Mouse (Mus musculus) MEL (cell line): ENCODE data around the gene Olfr1087.

ENCODE experiments used
- CTCF ChIP-seq, 3 experiments: IDR thresholded peaks in 2 of 3; conservative IDR thresholded peaks in 1 of 3; 2 replicates each; pipeline ENCODE4 v1.5.1; 2011 to 2012; ENCODE audit warnings: low read length in 3 of 3, low read depth in 2 of 3, mild to moderate bottlenecking in 2 of 3, improper control_type of control experiment in 1 of 3, inconsistent platforms in 1 of 3, mixed read lengths in 1 of 3, moderate library complexity in 1 of 3; ENCODE audit not compliant: control insufficient read depth in 1 of 3, insufficient read depth in 1 of 3, poor library complexity in 1 of 3, severe bottlenecking in 1 of 3
- ETS1 ChIP-seq: IDR thresholded peaks from 2 replicates; pipeline ENCODE4 v1.6.1; 2012; ENCODE audit warnings: low read depth, mild to moderate bottlenecking, inconsistent platforms, low read length, improper control_type of control experiment, moderate library complexity

DNA sequence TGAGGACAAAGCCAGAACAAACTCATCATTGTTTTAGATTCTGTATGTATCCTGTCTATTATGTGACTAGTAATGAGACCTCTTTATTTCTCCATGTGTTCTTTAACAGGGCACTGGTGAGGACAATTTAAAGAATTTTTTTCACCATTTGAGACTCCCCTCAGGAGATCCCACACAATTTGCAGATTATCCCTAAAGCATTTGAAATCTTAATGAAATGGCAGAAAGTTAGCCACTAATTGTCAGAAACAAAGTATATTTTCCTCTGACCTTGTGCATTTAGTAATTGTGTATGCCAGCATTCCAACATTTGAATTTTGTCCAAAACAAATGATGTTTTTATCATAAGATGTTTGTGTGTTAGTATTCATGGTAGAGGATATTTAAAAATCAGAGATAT is at the start of gene Olfr1087:
- TF ChIP-seq CTCF (IDR thresholded peaks at IDR 0.05 in 2 of 3, conservative IDR thresholded peaks at IDR 0.05 in 1 of 3; ENCODE audit: control insufficient read depth in 1 of 3, insufficient read depth in 1 of 3, low read depth in 2 of 3, low read length in 3 of 3, poor library complexity in 1 of 3, severe bottlenecking in 1 of 3) (no peak), ETS1 (no peak)
